Mouse (Mus musculus) adrenal gland, adult 8-10 months (tissue): Measurements from ENCODE around the gene Foxl1. TPM values are rescaled to one million over a fixed set of nuclear protein-coding genes. Genes with fewer than 3 reads are reported as not detected.
A peak's percentile ranks its signal among the peaks of the same experiment; 100 is the strongest.

Experiments
- DNase-seq: peaks from one replicate; pipeline ENCODE4 v3.0.0; 2022
- total RNA-seq, 4 experiments: library from RNA; stranded (reverse); gene quantifications; 2 replicates each; pipeline ENCODE4 v1.2.4; 2022

The Foxl1 gene
- total RNA-seq, 4 experiments from 2014 or later, result 0.24 to 0.78 (median 0.54) TPM

DNA sequence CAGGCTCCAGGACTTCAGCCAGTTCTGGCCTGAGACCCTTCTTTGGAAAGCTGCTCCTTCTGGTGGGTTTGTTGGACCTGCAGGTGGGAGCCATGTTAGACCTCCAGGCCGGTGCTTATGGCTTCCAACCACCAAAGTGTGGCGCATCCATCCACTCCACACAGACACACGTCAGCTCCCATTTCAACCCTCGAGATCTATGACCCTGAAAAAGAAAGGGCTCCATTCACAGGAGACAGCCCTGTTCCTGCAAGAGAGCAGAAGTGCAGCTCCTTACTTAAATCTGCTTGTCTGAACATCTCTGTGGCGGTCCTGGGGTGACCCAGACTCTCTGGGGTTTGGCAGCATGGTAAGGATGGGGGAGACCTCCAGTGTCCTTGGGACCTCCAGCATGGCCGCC is 34.2 kb upstream of the Foxl1 start:
- DNase-seq, result no peak

DNA sequence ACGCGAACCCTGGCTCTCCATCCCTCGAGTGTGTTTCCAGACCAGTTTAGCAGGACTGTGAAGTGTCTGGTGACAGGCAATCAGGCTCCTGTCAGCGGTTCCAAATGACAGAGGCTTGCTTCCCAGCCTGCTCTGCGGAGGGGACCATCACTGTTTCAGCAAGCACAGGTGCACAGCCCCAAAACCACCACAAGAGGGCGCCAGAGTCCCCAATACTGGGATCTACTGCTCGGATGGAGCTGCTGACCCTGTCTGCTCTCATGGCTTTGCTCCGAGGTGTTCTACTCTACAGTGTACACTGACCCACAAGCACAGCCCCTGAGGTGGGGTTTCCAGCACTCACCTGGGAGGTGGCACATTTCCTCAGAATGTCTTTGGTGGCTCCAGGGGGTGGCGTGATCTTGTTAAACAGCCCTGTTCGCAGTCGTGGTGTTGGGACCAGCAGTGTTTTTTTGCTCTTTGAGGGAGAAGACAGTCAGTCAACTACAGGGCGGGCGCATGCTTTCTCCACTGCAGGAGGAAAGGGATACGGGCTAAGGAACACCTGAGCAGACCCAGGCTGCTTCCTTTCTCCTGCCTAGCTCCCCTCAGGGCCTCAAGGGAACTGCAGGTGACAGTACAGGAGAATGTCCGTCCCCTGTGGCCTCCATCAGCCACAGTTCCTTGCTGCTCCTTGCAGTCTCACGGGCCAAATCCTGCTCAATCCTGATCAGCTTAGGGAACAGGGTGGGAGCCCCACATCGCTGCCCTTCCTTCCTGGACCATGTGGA is 23.5 kb upstream of the Foxl1 start:
- DNase-seq, result peak; percentile 30

DNA sequence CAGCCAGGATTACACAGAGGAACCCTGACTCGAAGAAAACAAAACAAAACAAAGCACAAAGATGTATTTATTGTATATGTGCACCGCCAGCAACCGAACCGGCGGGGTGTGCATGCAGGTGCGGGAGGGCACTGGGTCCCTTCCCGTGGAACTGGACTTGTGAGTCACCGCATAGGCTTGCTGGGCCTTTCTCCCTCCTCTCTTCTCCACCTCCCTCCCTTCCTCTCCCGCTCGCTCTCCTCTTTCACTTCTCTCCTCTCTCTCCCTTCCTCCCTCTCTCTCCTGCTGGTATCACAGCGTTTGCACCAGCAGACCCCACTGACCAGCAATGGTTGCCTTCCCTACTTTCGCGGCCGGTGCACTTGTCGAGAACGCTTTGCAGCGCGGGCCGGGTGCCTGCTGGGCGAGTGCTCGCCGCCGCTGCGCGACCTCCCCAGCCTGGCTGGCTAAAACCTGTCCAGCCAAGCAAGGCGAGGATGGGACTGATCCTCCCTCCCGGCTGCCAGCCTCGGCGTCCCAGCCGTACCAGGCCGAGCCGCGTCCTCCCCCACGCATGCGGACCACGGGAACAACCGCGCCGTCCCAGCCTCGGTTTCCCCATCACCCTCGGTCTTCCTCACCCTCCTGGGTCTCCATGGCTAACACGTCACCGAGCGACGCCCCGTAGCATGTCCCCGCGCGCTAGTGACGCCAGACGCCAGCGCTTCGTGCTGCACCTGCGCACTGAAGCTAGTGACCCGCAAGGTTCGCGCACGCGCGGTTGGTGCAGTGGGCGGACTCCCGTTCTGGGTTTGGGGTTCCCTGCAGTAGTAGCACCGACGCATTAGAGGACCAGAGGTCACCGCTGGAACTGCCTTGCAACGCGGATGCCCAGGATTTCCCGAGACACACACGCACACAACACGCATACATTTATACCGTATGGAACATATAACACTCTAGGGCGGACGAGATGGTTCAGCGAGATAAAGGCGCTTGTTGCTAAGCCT is 19.8 kb upstream of the Foxl1 start, which contains the start of gene Mthfsd:
TSS of gene Mthfsd (minus strand) at position 725 of the 989 bp plus-strand sequence.
- peak; percentile 97 for DNase-seq

GRCm38 (mm10) chr8:121108657-121109056 is 19.1 kb upstream of the Foxl1 start:
- DNase-seq, result no peak

DNA sequence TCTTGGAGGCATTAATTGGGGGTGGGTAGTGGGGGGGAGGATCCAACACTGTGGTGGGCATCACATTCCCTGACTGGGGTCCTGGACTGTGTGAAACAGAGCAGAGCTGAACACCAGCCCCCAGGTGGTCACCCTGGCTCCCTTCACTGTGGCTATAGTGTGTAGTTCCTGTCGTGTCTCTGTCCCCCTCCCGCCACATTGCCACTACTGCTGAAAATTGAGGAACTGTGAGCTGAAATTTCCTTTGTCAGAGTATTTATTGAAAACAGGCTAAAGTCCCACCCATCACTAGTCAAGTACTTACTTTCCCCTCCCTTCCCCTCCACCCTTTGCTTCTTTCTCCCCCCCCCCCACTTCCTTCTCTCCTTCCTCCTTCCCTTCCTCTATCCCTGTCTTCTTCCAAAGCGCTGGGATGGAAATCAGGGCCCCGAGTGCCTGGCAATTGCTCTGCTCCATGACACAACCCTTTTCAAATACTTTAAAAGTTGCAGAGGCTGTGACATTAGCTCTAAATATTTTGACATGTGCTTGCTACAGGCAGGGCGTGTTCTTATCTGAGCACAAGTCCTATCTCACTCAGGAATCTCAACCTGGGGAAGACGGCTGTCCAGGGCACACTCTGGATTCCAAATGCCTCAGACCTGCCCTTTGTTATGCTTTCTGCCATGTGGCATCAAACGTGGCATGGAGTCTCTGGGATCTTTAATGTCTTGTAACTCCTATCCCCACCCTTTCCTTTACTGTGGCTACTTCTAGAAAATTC is 16.4 kb upstream of the Foxl1 start:
- no peak for DNase-seq

DNA sequence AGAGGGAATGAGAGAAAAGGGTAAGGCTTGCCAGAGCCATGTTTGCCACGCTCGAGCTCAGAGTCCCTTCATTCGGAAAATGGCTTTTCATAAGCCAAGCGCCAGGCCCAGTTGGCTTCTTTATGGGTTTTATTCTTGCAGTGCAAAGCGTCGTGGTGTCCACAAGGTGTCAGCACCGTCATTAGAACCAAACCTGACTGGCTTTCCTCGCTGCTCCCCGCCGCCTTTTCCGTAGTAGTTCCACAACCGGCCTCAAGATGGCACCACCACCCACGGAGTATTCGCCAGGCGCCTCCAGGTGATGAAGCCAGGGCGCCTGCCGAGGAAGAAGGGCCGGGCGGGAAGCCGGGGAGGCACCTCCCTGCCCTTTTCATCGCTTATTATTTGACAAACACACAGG is 14.5 kb upstream of the Foxl1 start:
- DNase-seq, result peak; percentile 91

GRCm38 (mm10) chr8:121115136-121115535 is 12.6 kb upstream of the Foxl1 start:
- DNase-seq, result no peak

GRCm38 (mm10) chr8:121115948-121116347 is 11.8 kb upstream of the Foxl1 start, which contains the start of gene Foxc2:
Foxc2 (plus strand) TSS chr8:121116171.
- peak; percentile 87 for DNase-seq

GRCm38 (mm10) chr8:121116591-121117185 is 11.1 kb upstream of the Foxl1 start:
- no peak for DNase-seq

GRCm38 (mm10) chr8:121117186-121117651 is 10.5 kb upstream of the Foxl1 start:
- DNase-seq, result no peak

- DNase-seq, result no peak
These were observed 9.8 kb upstream of the Foxl1 start for GRCm38 (mm10) chr8:121117906-121118305.

DNA sequence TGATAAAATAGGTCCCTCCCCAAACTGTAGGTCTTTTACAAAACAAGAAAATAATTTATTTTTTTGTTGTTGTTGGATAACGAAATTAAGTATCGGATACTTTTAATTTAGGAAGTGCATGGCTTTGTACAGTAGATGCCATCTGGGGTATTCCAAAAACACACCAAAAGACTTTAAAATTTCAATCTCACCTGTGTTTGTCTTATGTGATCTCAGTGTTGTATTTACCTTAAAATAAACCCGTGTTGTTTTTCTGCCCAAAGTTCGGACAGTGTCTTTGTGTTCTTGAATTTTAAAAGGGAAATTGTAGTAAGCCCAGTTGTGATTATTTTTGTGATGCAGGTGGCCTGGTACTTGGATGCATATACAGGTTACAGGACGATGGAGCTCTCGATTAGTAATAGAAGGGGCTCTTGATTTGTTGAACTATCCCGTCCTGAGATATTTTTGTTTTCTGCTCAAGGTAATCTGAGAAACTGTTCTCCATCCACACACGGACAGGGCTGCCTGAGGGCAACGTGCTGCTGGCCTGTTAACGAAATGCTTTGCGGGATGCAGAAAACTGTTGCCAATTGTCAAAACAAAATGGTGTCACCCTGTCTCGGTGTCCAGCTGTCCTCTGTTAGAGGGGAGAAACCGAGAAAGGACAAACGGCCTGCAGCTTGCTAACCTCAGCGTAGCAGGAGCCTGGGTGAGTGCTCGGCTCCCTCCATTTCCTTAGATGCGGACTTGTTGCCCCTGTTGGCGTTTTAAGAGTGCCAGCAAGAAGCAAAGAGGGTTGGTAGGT is 8.9 kb upstream of the Foxl1 start:
- DNase-seq, result no peak

DNA sequence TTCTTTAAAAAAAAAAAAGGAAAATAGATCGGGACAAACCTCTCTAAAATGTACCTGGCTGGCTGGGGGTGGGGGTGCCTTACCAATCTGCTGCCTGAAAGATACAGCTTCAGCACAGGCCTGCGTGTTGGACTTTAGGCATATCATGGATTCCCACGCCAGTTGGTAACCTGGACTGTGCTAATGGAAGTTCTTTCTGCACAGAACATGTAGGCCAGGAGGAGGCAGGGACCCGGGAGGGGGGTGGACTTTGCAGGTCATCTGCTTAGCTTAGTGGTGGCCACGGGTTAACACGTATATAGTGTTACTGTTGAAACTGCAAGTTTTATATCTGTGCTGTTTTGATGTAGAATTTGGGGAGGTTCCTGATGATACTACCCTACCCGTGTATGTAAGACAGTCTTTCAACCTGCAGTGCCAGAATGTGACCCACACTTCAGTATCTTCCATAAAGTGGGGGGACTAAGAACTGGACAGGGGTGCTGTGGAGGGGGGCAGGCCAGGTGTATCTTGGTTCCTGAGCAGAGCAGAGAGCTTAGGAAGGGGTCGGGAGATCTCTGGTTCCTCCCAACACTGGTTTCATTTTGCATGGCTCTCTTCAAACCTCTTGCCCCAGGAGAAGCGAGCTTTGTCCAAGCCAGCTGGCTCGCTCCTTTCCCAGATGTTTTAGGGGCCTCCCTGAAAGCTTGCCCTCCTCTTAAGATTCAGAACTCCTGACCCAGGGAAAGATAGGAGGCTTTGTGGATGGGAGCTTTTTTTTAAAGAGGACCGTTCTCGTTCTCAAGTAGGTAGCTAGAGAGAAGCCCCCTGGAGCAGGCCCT is 7.9 kb upstream of the Foxl1 start:
- DNase-seq, result no peak

DNA sequence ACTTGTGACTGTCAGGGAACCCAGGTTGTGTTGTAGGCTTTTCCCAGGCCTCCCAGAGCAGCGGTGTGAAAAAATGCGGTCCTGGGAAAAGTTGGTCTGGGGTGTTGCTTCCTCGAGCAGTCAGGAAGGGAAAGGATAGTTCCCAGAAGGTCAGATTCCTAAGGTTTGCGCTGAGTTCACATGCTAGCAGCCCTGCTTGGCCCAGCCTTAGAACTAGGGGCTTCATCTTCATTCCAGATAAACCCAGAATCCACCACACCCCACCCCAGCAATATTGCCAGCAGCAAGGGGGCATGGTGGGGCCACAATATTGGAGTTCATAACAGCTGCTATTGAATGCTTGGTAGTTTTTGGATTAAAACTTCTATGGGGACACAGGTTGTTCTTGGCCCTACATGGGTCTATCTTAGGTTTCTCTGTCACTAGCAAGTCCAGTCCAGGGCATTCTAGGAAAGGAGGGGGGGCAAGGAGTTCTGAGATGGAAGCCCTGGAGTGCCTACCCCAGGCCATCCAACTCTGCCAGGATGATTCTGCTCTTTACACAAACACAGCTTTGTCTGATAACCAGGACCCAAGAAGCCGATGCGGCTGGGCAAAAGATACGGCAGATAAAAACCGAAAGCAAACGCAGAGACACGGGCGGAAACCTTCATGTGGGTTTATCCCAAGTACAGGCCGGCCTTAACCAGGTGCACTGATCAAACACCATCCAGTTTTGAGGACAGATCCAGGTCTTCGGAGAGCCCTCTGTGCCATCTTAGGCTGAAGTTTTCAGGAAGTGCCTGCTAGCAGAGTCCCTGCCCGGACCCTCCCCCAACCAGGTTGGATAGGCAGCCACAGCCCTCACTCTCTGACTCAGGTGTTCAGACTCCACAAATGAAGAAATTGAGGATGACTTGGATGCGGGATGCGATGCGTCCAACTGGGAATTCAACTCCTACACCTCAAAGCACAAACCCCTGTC is 7.0 kb upstream of the Foxl1 start:
- no peak for DNase-seq

GRCm38 (mm10) chr8:121121704-121122103 is 6.0 kb upstream of the Foxl1 start:
- DNase-seq, result no peak

DNA sequence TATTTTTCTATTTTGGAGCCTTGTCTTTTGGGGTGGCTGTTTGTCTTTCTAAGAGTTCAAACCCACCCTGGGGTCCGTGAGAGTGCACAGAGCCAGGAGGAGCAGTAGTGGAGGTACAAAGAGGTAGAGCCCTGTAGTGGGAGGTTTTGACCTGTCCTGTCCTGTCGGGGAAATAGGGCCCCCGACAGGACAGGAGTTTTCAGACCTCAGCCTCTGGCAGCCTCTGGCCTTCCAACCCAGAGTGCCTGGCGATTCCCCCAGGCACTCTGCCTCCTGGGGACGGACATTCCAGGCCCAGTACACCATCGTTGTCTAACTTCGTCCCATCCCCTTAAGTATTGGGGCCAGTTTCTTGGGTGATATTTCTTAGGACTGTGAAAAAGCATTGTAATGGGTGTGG is 5.4 kb upstream of the Foxl1 start:
- DNase-seq, result no peak

DNA sequence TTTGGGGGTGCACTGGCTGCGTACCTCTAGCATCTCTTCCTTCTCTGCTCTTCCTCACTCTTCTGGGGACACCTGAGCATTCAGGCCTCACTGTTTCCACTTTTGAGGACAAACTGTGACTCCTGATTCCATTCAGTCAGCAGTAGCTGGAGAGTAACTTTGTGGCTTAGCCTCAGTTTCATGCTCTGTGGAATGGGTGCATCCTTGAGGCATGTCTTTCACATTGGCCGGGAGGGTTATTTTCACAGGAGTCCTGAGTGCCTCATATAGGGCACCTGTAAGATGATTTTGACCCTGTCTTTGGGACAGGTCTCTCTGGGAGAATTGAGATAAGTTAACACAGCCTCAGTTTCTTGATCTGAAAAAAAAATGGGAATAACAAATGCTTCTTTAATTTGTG is 4.6 kb upstream of the Foxl1 start:
- DNase-seq, result no peak

- DNase-seq, result no peak
These were observed 3.0 kb upstream of the Foxl1 start for GRCm38 (mm10) chr8:121124547-121125239.
